Mouse (Mus musculus) liver, embryonic 13.5 days (tissue): ENCODE results near the gene Rab11fip5. TPM values are rescaled to one million over a fixed set of nuclear protein-coding genes. Genes with fewer than 3 reads are reported as not detected.

ENCODE experiments used
- ATAC-seq: fragments of 200-750 bp; cut with Nextera tagmentation; 2 replicates; pipeline ENCODE4 v1.8.0; 2017; ENCODE audit warnings: low read depth, mild to moderate bottlenecking, moderate number of reproducible peaks, moderate library complexity
- DNase-seq: peaks from one replicate; pipeline ENCODE4 v3.0.0; 2022
- H3K27ac ChIP-seq: fragments of 300-500 bp; sonication (generic); 2 replicates; pipeline ENCODE4 v1.5.1; 2015; ENCODE audit warnings: moderate library complexity, mild to moderate bottlenecking, inconsistent platforms
- H3K27me3 ChIP-seq: fragments of 300-500 bp; sonication (generic); 2 replicates; pipeline ENCODE4 v1.6.1; 2015; ENCODE audit warnings: mild to moderate bottlenecking, inconsistent platforms
- H3K36me3 ChIP-seq: fragments of 300-500 bp; sonication (generic); 2 replicates; pipeline ENCODE4 v1.6.1; 2015; ENCODE audit warnings: mild to moderate bottlenecking, inconsistent platforms
- H3K4me1 ChIP-seq: fragments of 300-500 bp; sonication (generic); replicated peaks from 2 replicates; pipeline ENCODE4 v1.6.1; 2015; ENCODE audit warnings: inconsistent platforms
- H3K4me2 ChIP-seq: fragments of 300-500 bp; sonication (generic); 2 replicates; pipeline ENCODE4 v1.6.1; 2015; ENCODE audit warnings: inconsistent platforms, mild to moderate bottlenecking, moderate library complexity
- H3K4me3 ChIP-seq: fragments of 300-500 bp; sonication (generic); replicated peaks from 2 replicates; pipeline ENCODE4 v1.5.1; 2015; ENCODE audit warnings: mild to moderate bottlenecking, inconsistent platforms
- H3K9ac ChIP-seq: fragments of 300-500 bp; sonication (generic); 2 replicates; pipeline ENCODE4 v1.6.1; 2015; ENCODE audit warnings: mild to moderate bottlenecking, inconsistent platforms
- H3K9me3 ChIP-seq: fragments of 300-500 bp; sonication (generic); replicated peaks from 2 replicates; pipeline ENCODE4 v1.6.1; 2016; ENCODE audit warnings: inconsistent platforms
- WGBS: fragments of 180-500 bp; shearing (Covaris S2); methylation state at CpG from one replicate; pipeline ENCODE4 v1.1.7; 2015; ENCODE audit not compliant: insufficient replicate concordance; 5-methylcytosine and 5-hydroxymethylcytosine counted together
- polyA plus RNA-seq: library from polyadenylated mRNA; unstranded; fragments of >200 nt; fragmentation: Nextera tagmentation; extraction: Ambion mirVana; gene quantifications from 2 replicates; pipeline ENCODE4 v1.2.1, GENCODE M21; 2015

Gene Rab11fip5
- polyA plus RNA-seq, 1 experiment from 2014 or later, result 0.71 TPM

DNA sequence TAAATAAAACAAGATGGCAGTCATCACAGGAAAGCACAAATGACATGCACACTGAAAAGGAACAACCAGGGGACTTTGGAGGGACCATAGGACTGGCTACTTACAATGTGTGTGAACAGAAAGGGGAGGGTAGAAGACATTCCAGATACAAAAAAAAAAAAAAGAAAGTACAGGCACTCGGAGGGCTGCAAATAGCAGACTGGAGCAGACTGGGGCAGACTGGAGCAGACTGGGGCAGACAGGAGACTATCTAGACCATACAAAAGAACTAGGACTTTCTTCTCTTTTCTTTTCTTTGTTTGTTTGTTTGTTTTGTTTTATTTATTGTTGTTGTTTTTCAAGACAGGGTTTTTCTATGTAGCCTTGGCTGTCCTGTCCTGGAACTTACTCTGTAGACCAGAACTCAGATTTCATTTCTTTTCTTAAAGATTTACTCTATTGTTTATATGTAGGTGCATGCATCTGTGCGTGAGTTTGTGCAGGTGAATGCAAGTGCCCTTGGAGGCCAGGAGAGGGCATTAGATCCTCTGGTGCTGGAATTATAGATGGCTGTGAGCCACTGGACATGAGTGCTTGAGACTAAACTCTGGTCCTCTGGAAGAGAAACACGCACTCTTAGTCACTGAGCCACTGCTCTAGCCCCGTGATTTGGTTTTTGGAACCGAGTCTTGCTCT lies 11.1 kb downstream of the Rab11fip5 start:
- H3K4me1 ChIP-seq, result peaks cover 18% of the 10 kb centered on the region; the same call in 1 of the 2 replicates
- ATAC-seq (no peak), DNase-seq (no peak)
- WGBS, result 75% methylated on average over 5 of the region's 5 CpGs
- no peak overlapping the region for H3K9ac ChIP-seq
- no peaks in the 10 kb centered on the region for H3K36me3 ChIP-seq
- H3K9me3 ChIP-seq, result no peaks in the 10 kb centered on the region
- 0 out of 2 replicates have a peak, but pooled peaks cover 4% of the 10 kb centered on the region for H3K27me3 ChIP-seq
- no peak overlapping the region for H3K4me3 ChIP-seq
- no peak overlapping the region for H3K4me2 ChIP-seq
- H3K27ac ChIP-seq, result no peak overlapping the region

DNA sequence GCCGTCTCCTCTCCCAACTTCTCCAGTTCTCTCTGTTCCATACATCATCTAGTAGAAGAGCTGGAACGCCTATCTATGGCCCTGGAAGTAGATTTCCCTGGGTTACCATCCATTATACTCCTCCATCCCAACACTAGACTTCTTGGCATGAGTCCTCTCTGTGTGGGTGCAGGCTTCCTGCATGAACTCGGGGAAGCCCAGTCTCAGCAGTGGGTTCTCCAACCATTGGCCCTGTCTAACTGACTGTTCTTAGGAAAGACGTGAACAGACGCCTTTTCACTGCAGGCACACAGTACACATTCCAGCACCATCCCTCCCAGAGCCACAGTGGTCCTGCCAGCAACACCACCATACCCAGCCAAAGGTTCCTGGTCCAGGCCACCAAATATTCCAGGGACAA lies 11.8 kb downstream of the Rab11fip5 start:
- ATAC-seq, result no peak
- 65% methylated on average over 5 of the region's 5 CpGs for WGBS
- Histone ChIP-seq H3K9ac (no peak overlapping the region), H3K4me1 (peaks cover 15% of the 10 kb centered on the region; the same call in 1 of the 2 replicates), H3K4me2 (no peak overlapping the region), H3K4me3 (no peak overlapping the region), H3K27me3 (0 out of 2 replicates have a peak, but pooled peaks cover 4% of the 10 kb centered on the region), H3K36me3 (no peaks in the 10 kb centered on the region), H3K27ac (no peak overlapping the region), H3K9me3 (no peaks in the 10 kb centered on the region)
- DNase-seq, result no peak

DNA sequence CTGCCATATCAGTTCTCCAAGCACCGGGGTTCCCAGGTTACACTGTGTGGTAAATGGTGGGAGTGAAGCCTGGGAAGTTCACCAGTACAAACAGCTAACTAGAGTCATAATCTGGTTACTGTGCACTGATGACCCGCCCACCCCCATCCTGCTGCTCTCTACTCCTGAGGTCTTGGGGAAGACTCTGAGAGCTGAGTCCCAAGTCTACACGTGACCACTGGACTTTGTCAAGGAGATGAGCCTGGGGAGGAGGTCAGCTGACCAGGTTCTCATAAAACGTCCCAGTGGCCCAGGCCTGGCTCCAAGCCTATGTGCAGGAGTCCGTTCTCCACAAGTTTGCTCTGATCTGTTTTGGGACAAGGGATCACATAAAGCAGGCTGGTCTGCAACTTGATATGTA lies 14.1 kb downstream of the Rab11fip5 start:
- Histone ChIP-seq H3K27me3 (0 out of 2 replicates have a peak, but pooled peaks cover 4% of the 10 kb centered on the region), H3K4me2 (no peak overlapping the region), H3K4me1 (no peaks in the 10 kb centered on the region), H3K4me3 (no peak overlapping the region), H3K27ac (no peak overlapping the region), H3K36me3 (no peaks in the 10 kb centered on the region), H3K9me3 (no peaks in the 10 kb centered on the region), H3K9ac (no peak overlapping the region)
- DNase-seq (no peak), ATAC-seq (no peak)
- WGBS, result 61% methylated on average over 5 of the region's 5 CpGs

DNA sequence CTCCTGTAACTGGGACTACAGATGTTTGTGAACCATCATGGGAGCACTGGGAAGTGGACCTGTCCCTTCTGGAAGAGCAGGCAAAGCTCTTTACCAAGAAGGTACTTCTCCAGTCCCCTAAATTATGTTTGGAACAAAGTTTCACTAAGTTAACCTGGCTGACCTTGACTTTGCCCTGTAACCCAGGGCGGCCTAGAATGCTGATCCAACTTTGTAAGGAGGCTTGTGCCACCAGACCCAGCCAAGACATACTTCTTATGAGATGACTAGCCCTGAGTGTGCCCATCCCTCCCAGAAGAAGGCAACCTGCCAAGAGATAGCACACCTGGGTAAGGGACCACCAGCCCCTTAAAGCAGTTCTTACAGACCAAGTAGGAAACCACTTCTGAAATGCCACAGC lies 15.6 kb downstream of the Rab11fip5 start:
- H3K4me3 ChIP-seq, result no peak overlapping the region
- no peaks in the 10 kb centered on the region for H3K27me3 ChIP-seq
- H3K27ac ChIP-seq, result no peak overlapping the region
- no peak overlapping the region for H3K9ac ChIP-seq
- WGBS, result 56% methylated on average over 1 of the region's 1 CpGs
- H3K9me3 ChIP-seq, result no peaks in the 10 kb centered on the region
- H3K4me2 ChIP-seq, result no peak overlapping the region
- no peak for ATAC-seq
- no peak for DNase-seq
- no peaks in the 10 kb centered on the region for H3K4me1 ChIP-seq
- no peaks in the 10 kb centered on the region for H3K36me3 ChIP-seq

DNA sequence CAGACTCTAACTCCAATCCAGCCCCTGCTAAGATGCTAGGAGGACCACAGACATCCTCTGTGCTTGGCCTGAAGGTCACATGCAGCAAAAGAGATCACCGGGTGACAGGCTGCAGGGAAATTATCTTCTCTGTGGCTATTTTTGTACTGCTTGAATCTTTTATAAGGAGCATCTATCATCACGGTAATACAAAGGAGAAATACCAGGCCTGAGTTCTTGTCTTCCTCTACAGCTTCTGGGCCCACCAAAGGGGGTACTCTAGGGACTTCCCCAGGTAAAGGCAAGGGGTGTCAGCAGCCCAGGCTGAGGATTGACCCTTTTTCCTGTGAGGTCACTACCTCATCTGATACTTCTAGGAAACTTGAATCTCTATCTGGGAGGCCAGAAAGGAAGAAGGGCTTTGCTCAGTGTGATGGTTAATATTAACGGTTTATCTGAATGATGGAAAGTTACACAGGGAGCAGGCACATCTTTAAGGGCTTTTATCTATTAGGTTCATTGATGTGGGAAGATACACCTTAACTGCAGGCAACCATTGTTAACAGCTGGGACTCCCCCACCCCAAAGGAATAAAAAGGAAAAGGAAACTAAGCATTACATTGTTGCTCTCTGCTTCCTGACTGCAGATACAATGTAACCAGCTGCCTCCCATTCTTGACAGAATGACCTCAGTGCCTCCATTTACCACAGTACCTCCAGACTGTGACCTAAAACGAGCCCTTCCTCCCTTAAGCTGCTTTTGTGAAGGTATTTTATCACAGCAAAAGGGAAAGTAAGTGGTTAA lies 17.6 kb downstream of the Rab11fip5 start:
- H3K27ac ChIP-seq, result no peak overlapping the region

DNA sequence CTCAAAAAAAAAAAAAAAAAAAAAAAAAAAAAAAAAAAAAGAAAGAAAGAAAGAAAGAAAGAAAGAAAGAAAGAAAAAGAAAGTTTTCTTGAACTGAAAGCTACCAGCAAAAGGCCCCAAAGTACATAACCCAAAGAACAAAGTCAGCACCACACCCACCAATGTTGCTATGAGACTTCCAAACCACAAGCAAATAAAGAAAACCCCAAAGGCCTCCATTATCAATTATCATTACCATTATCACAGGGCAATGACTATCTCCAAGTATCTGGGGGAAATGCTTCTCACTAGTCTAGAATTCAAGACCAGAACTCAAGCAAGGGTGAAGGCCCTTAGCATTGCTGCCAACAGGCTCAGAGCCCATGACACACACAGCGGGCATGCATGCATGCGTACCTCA lies 18.7 kb downstream of the Rab11fip5 start:
- no peaks in the 10 kb centered on the region for H3K27me3 ChIP-seq
- DNase-seq (no peak), ATAC-seq (no peak)
- no peak overlapping the region for H3K27ac ChIP-seq
- no peaks in the 10 kb centered on the region for H3K36me3 ChIP-seq
- H3K4me1 ChIP-seq, result no peaks in the 10 kb centered on the region
- no peak overlapping the region for H3K9ac ChIP-seq
- WGBS, result 82% methylated on average over 2 of the region's 2 CpGs
- no peaks in the 10 kb centered on the region for H3K9me3 ChIP-seq
- H3K4me3 ChIP-seq, result no peak overlapping the region
- no peak overlapping the region for H3K4me2 ChIP-seq

More for the DNA sequence above, 17.6 kb downstream of the Rab11fip5 start:
- 30% methylated on average over 4 of the region's 4 CpGs for WGBS
- no peak for DNase-seq
- H3K27me3 ChIP-seq, result no peaks in the 10 kb centered on the region
- no peaks in the 10 kb centered on the region for H3K36me3 ChIP-seq
- no peak for ATAC-seq
- H3K4me1 ChIP-seq, result no peaks in the 10 kb centered on the region
- no peak overlapping the region for H3K4me2 ChIP-seq
- no peak overlapping the region for H3K4me3 ChIP-seq
- H3K9me3 ChIP-seq, result no peaks in the 10 kb centered on the region
- H3K9ac ChIP-seq, result no peak overlapping the region

DNA sequence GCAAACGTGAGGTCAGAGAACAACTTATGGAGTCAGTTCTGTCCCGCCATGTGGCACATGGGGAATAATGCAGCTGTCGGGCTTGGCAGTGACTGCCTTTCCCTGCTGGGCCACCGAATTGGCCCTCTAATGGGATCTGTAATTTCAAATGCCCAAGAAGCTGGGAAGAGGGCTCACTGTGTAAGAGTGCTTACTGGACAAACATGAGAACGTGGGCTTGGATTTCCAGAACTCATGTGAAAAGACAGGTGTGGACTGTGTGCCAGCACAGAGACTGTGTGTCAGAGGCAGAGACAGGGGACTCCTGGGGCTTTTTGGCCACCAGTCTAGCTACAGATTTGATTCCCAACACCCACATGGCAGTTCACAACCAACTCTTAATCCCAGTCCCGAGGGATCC lies 19.7 kb downstream of the Rab11fip5 start:
- Histone ChIP-seq H3K9me3 (no peaks in the 10 kb centered on the region), H3K36me3 (no peaks in the 10 kb centered on the region), H3K9ac (no peak overlapping the region), H3K4me2 (no peak overlapping the region), H3K27me3 (no peaks in the 10 kb centered on the region), H3K4me1 (no peaks in the 10 kb centered on the region), H3K27ac (no peak overlapping the region), H3K4me3 (no peak overlapping the region)
- ATAC-seq (no peak), DNase-seq (no peak)
- 67% methylated on average over 6 of the region's 6 CpGs for WGBS

DNA sequence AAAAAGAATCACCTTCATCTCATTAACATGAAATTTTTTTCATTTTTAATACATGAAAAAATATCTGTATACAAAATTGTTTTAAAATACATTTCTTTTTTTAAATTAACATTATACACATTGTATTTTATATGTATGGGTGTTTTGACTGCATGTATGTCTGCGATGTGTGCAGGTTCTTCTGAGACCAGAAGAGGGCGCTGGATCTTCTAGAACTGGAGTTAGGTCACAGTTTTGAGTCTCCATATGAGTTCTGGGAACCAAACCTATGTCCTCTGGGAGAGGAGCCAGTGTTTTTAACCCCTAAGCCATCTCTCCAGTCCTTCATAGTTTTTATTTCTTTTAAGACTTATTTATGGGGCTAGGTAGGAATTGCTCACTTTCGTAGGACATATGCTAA lies 20.7 kb downstream of the Rab11fip5 start:
- WGBS, result 54% methylated on average over 3 of the region's 3 CpGs
- H3K27ac ChIP-seq, result no peak overlapping the region
- no peaks in the 10 kb centered on the region for H3K4me1 ChIP-seq
- ATAC-seq (no peak), DNase-seq (no peak)
- no peak overlapping the region for H3K9ac ChIP-seq
- H3K9me3 ChIP-seq, result no peaks in the 10 kb centered on the region
- H3K4me2 ChIP-seq, result no peak overlapping the region
- no peaks in the 10 kb centered on the region for H3K27me3 ChIP-seq
- no peak overlapping the region for H3K4me3 ChIP-seq
- H3K36me3 ChIP-seq, result no peaks in the 10 kb centered on the region

DNA sequence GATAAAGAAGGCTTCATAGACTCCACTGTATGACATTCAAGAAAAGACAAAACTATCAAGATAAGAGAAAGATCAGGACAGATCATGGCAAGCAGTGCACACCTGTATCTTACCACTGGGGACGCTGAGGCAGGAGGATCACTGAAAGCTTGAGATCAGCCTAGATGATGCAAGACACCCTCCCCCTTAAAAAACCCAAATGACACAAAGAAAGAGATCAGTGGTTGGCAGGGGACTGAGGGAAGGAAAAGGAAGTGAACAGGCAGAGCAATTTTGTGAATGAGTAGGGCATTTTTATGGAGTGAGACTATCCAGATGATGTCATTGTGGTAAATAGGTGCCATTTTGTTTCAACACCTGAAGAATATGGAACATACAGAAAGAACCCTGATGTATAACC lies 24.3 kb downstream of the Rab11fip5 start:
- no peak overlapping the region for H3K9ac ChIP-seq
- no peak overlapping the region for H3K4me2 ChIP-seq
- DNase-seq (no peak), ATAC-seq (no peak)
- no peaks in the 10 kb centered on the region for H3K4me1 ChIP-seq
- H3K4me3 ChIP-seq, result no peak overlapping the region
- H3K27ac ChIP-seq, result no peak overlapping the region
- WGBS, result 58% methylated on average over 1 of the region's 1 CpGs
- H3K9me3 ChIP-seq, result no peaks in the 10 kb centered on the region
- no peaks in the 10 kb centered on the region for H3K36me3 ChIP-seq
- H3K27me3 ChIP-seq, result no peaks in the 10 kb centered on the region; the same call in 1 of the 2 replicates

DNA sequence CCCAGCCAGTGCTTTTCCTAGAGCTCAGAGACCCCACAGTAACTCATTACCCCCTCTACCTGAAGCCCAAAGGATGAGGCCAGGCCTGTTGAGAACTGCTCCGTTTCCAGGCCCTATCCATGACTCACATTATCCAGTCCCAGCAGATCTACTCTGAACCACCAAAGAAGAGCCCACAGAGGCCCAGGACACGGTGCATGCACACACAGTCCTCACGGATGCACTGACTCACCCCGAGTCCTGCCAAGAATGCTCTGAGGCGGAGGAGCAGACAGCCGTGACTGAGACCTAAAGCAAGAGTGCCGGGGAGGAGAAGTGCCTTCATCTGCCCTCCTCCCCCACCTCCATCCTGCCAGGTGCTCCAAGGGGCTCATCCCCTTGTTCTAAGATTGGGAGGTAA lies 25.2 kb downstream of the Rab11fip5 start:
- 71% methylated on average over 7 of the region's 7 CpGs for WGBS

DNA sequence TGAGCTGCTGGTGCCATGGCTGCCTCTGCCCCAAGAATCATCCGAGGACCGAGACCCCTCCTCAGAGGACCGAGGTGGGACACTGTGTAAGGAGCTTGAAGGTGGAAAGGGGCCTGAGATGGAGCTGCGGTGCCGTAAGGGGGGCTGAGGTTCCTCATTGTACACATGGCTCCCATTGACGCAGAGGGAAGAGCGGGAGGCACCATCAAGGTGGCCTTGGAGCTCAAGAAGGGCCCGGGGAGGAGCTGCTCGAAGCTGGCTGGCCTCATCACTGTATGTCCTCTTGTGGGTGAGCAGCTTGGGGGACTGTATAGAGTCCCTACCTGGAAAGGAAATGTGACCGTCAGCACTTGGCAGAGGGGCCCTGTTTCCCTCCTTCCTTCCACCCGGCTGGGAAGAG lies 26.3 kb downstream of the Rab11fip5 start:
- H3K4me2 ChIP-seq, result no peak overlapping the region
- no peaks in the 10 kb centered on the region for H3K4me1 ChIP-seq
- H3K27ac ChIP-seq, result no peak overlapping the region
- peaks cover 4% of the 10 kb centered on the region; the same call in 1 of the 2 replicates for H3K27me3 ChIP-seq
- DNase-seq, result no peak
- no peak overlapping the region for H3K4me3 ChIP-seq
- no peak for ATAC-seq
- no peaks in the 10 kb centered on the region for H3K9me3 ChIP-seq
- H3K36me3 ChIP-seq, result no peaks in the 10 kb centered on the region
- H3K9ac ChIP-seq, result no peak overlapping the region
- 76% methylated on average over 11 of the region's 11 CpGs for WGBS

More for the DNA sequence above, 25.2 kb downstream of the Rab11fip5 start:
- ATAC-seq (no peak), DNase-seq (no peak)
- Histone ChIP-seq H3K9me3 (no peaks in the 10 kb centered on the region), H3K4me3 (no peak overlapping the region), H3K4me1 (no peaks in the 10 kb centered on the region), H3K27me3 (no peaks in the 10 kb centered on the region; the same call in 1 of the 2 replicates), H3K36me3 (no peaks in the 10 kb centered on the region), H3K9ac (no peak overlapping the region), H3K27ac (no peak overlapping the region), H3K4me2 (no peak overlapping the region)
